Mouse (Mus musculus) hindbrain, embryonic 16.5 days (tissue): ENCODE results near the gene Ccdc144b. TPM values are rescaled to one million over a fixed set of nuclear protein-coding genes. Genes with fewer than 3 reads are reported as not detected.

Experiments used
- ATAC-seq: fragments of 200-750 bp; cut with Nextera tagmentation; 2 replicates; pipeline ENCODE4 v1.8.0; 2017; ENCODE audit warnings: moderate TSS enrichment, moderate library complexity
- H3K27ac ChIP-seq: fragments of 300-500 bp; sonication (generic); 2 replicates; pipeline ENCODE4 v1.5.1; 2014; ENCODE audit warnings: low read depth, mild to moderate bottlenecking, control low read depth, low read length, moderate library complexity
- H3K27me3 ChIP-seq: fragments of 300-500 bp; sonication (generic); replicated peaks from 2 replicates; pipeline ENCODE4 v1.6.1; 2014; ENCODE audit warnings: low read length; ENCODE audit not compliant: control insufficient read depth, insufficient read depth
- H3K36me3 ChIP-seq: fragments of 300-500 bp; sonication (generic); 2 replicates; pipeline ENCODE4 v1.6.1; 2014; ENCODE audit warnings: mild to moderate bottlenecking, low read length, moderate library complexity, mixed read lengths; ENCODE audit not compliant: control insufficient read depth, insufficient read depth
- H3K4me1 ChIP-seq: fragments of 300-500 bp; sonication (generic); 2 replicates; pipeline ENCODE4 v1.6.1; 2014; ENCODE audit warnings: low read depth, low read length; ENCODE audit not compliant: control insufficient read depth, insufficient read depth
- H3K4me2 ChIP-seq: fragments of 300-500 bp; sonication (generic); 2 replicates; pipeline ENCODE4 v1.6.1; 2014; ENCODE audit warnings: mild to moderate bottlenecking, low read length, control low read depth, moderate library complexity
- H3K4me3 ChIP-seq: fragments of 300-500 bp; sonication (generic); 2 replicates; pipeline ENCODE4 v1.5.1; 2014; ENCODE audit warnings: mild to moderate bottlenecking, low read length, control low read depth, moderate library complexity
- H3K9ac ChIP-seq: fragments of 300-500 bp; sonication (generic); 2 replicates; pipeline ENCODE4 v1.6.1; 2014; ENCODE audit warnings: low read depth, mild to moderate bottlenecking, control low read depth, low read length, moderate library complexity
- H3K9me3 ChIP-seq: fragments of 300-500 bp; sonication (generic); 2 replicates; pipeline ENCODE4 v1.6.1; 2014; ENCODE audit warnings: mild to moderate bottlenecking, low read length, moderate library complexity; ENCODE audit not compliant: control insufficient read depth
- WGBS: fragments of 180-500 bp; shearing (Covaris S2); extraction: QIAGEN DNeasy Blood & Tissue Kit; methylation state at CpG from one replicate; pipeline ENCODE4 v1.1.7; 2014; 5-methylcytosine and 5-hydroxymethylcytosine counted together
- polyA plus RNA-seq: library from polyadenylated mRNA; unstranded; fragments of >200 nt; fragmentation: Nextera tagmentation; extraction: Ambion mirVana; gene quantifications from 2 replicates; pipeline ENCODE4 v1.2.1, GENCODE M21; 2015

Gene Ccdc144b
- polyA plus RNA-seq, 1 experiment from 2014 or later: not detected

DNA sequence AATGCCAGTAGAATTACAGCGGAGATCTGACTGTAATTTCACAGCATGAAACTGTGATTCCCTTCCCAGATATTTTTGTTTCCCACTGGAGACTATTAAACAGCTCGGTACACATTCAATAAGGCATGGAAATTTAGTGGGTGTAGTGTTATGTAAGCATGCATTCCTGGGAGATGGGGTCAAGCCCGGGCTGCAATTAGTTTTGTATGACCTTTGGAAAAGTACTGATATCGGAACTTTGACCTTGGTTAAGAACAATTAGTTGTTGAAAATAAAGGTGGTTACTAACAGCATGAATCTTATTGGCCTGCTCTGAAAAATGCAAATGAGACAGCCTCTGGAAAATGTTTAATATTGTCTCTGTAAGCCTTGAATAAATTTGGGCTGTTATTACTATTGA, 82.9 kb downstream of the Ccdc144b start:
- no peak overlapping the region for H3K4me2 ChIP-seq
- H3K36me3 ChIP-seq: peaks cover 12% of the 10 kb centered on the region
- 86% methylated on average over 4 of the region's 4 CpGs for WGBS
- H3K4me1 ChIP-seq: no peaks in the 10 kb centered on the region
- ATAC-seq: no peak
- H3K9me3 ChIP-seq: no peaks in the 10 kb centered on the region
- no peak overlapping the region for H3K4me3 ChIP-seq
- H3K27ac ChIP-seq: no peak overlapping the region
- H3K27me3 ChIP-seq: no peaks in the 10 kb centered on the region
- H3K9ac ChIP-seq: no peak overlapping the region

DNA sequence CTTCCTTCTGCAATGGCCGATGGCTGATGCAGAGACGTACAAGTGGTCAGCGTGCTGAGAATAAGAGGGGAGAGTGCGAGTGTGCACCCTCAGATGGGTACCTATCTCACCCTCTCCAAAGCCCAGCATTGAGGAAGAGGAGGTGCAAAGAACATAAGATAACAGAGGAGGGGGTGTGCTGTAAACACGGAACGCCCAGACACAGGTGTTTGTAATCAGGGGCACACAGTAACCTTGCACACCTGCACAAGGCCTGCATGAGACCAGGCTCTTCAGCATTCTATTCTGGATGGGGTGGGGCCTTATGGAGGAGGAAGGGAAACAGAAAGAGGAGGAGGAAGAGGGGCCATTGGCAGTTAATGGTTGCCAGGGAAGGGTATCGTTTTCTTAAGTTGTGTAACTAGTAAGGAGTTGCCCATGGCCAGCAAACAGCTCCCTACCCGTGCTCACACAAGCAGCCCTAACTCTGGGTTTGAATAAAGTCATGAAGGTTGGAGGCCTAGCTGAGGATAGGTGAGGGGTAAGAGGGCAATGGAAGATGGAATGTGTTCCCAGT, 85.9 kb downstream of the Ccdc144b start:
- no peaks in the 10 kb centered on the region for H3K27me3 ChIP-seq
- H3K4me1 ChIP-seq: no peaks in the 10 kb centered on the region
- H3K9me3 ChIP-seq: no peaks in the 10 kb centered on the region
- H3K4me3 ChIP-seq: no peak overlapping the region
- no peak overlapping the region for H3K9ac ChIP-seq
- 96% methylated on average over 8 of the region's 8 CpGs for WGBS
- H3K4me2 ChIP-seq: no peak overlapping the region
- no peak overlapping the region for H3K27ac ChIP-seq
- H3K36me3 ChIP-seq: peaks cover 27% of the 10 kb centered on the region
- ATAC-seq: no peak

- H3K36me3 ChIP-seq: peaks cover 23% of the 10 kb centered on the region
- H3K9me3 ChIP-seq: no peaks in the 10 kb centered on the region
- WGBS: 89% methylated on average over 2 of the region's 2 CpGs
- no peak for ATAC-seq
- no peaks in the 10 kb centered on the region for H3K4me1 ChIP-seq
- H3K27ac ChIP-seq: no peak overlapping the region
- no peak overlapping the region for H3K9ac ChIP-seq
- H3K4me3 ChIP-seq: no peak overlapping the region
- H3K4me2 ChIP-seq: no peak overlapping the region
- H3K27me3 ChIP-seq: no peaks in the 10 kb centered on the region
Measured at GRCm38 (mm10) chr3:35966493-35966892, 86.9 kb downstream of the Ccdc144b start.

DNA sequence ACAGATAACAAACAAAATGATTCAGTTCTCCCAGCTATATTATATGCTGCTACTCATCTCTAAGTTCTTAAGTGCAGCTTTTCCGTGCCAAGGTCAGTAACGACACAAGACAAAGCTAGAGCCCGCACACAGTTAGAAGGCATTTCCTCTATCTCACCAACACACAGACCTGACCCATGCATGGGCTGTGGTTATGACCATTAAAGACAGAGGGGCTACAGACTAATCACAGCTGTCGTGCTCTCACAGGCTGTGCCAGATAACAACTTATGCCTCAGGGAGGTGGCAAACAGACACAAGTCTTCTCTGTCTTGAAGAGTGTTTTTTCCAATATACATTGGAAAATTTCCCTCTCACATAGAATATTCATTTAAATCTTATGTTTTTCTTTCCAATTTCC, 88.4 kb downstream of the Ccdc144b start:
- no peak overlapping the region for H3K4me2 ChIP-seq
- no peak overlapping the region for H3K9ac ChIP-seq
- no peak for ATAC-seq
- H3K4me3 ChIP-seq: no peak overlapping the region
- 93% methylated on average over 4 of the region's 4 CpGs for WGBS
- no peaks in the 10 kb centered on the region for H3K4me1 ChIP-seq
- H3K9me3 ChIP-seq: no peaks in the 10 kb centered on the region
- no peaks in the 10 kb centered on the region for H3K27me3 ChIP-seq
- H3K27ac ChIP-seq: no peak overlapping the region
- H3K36me3 ChIP-seq: peaks cover 20% of the 10 kb centered on the region

- Histone ChIP-seq H3K27ac (no peak overlapping the region), H3K9ac (no peak overlapping the region), H3K4me3 (no peak overlapping the region), H3K36me3 (peaks cover 26% of the 10 kb centered on the region), H3K4me2 (no peak overlapping the region), H3K9me3 (no peaks in the 10 kb centered on the region), H3K27me3 (no peaks in the 10 kb centered on the region), H3K4me1 (no peaks in the 10 kb centered on the region)
- no peak for ATAC-seq
- WGBS: 94% methylated on average over 5 of the region's 5 CpGs
Measured at GRCm38 (mm10) chr3:35963921-35964320, 89.4 kb downstream of the Ccdc144b start.

DNA sequence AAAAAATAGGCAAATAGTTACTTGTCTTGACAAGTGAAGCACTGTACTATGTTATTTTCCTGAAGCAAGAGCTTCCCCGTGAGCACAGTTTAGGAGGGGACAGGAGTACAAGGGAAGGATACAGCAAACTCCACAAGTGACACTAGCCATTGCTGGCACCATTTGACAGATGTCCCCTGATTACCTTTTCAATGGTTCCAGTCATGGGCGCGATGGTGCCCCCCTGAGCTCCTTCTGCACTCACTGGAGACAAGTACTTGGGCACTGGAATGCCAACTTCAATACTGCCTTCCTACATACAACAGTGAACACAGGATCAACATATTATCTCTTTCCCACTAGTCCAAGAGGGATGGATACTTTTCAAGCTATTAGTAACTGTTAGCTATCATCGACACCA, 89.9 kb downstream of the Ccdc144b start:
- Histone ChIP-seq H3K27ac (no peak overlapping the region), H3K4me2 (no peak overlapping the region), H3K9ac (no peak overlapping the region), H3K4me1 (no peaks in the 10 kb centered on the region), H3K27me3 (no peaks in the 10 kb centered on the region), H3K36me3 (peaks cover 23% of the 10 kb centered on the region), H3K9me3 (no peaks in the 10 kb centered on the region), H3K4me3 (no peak overlapping the region)
- no peak for ATAC-seq
- WGBS: 96% methylated on average over 4 of the region's 4 CpGs

GRCm38 (mm10) chr3:35962967-35963366, 90.4 kb downstream of the Ccdc144b start:
- 95% methylated on average over 5 of the region's 5 CpGs for WGBS
- H3K4me1 ChIP-seq: no peaks in the 10 kb centered on the region
- no peak overlapping the region for H3K4me2 ChIP-seq
- no peaks in the 10 kb centered on the region for H3K9me3 ChIP-seq
- H3K27ac ChIP-seq: no peak overlapping the region
- no peak for ATAC-seq
- no peak overlapping the region for H3K4me3 ChIP-seq
- H3K36me3 ChIP-seq: peaks cover 21% of the 10 kb centered on the region
- no peaks in the 10 kb centered on the region for H3K27me3 ChIP-seq
- H3K9ac ChIP-seq: no peak overlapping the region

Other genes starting within 250 kb of the Ccdc144b start
- 88.7 and 97.4 TPM in 2 replicates for gene Dcun1d1, start 116.1 kb downstream of the Ccdc144b start, polyA plus RNA-seq
- 26.3 and 29.1 TPM in 2 replicates for gene Mccc1, start 52.9 kb downstream of the Ccdc144b start, polyA plus RNA-seq
- gene Acad9, start 12.4 kb upstream of the Ccdc144b start, polyA plus RNA-seq: 96.1 and 101 TPM in 2 replicates
- gene D3Ertd254e, start 97.5 kb upstream of the Ccdc144b start, polyA plus RNA-seq: 14.9 and 15.7 TPM in 2 replicates
- gene Qrfpr, start 168.8 kb upstream of the Ccdc144b start, polyA plus RNA-seq: 1.9 and 2.2 TPM in 2 replicates